Mouse (Mus musculus) forebrain, embryonic 14.5 days (tissue): ENCODE data around the gene Zbtb4. TPM values are rescaled to one million over a fixed set of nuclear protein-coding genes. Genes with fewer than 3 reads are reported as not detected.

Experiments
- ATAC-seq: fragments of 200-750 bp; cut with Nextera tagmentation; 2 replicates; pipeline ENCODE4 v1.8.0; 2017; ENCODE audit warnings: mild to moderate bottlenecking, moderate library complexity
- DNase-seq: peaks from one replicate; pipeline ENCODE4 v3.0.0-alpha.2; 2015; ENCODE audit warnings: low spot score
- H3K27ac ChIP-seq: fragments of 300-500 bp; sonication (generic); 2 replicates; pipeline ENCODE4 v1.5.1; 2014; ENCODE audit warnings: low read depth, mild to moderate bottlenecking, control low read depth, low read length, moderate library complexity
- H3K27me3 ChIP-seq: fragments of 300-500 bp; sonication (generic); replicated peaks from 2 replicates; pipeline ENCODE4 v1.6.1; 2014; ENCODE audit warnings: low read length, control low read depth, mixed read lengths; ENCODE audit not compliant: control insufficient read depth, insufficient read depth
- H3K36me3 ChIP-seq: fragments of 300-500 bp; sonication (generic); 2 replicates; pipeline ENCODE4 v1.6.1; 2014; ENCODE audit warnings: low read length, control low read depth; ENCODE audit not compliant: control insufficient read depth, insufficient read depth
- H3K4me1 ChIP-seq: fragments of 300-500 bp; sonication (generic); 2 replicates; pipeline ENCODE4 v1.6.1; 2014; ENCODE audit warnings: antibody characterized with exemption, low read length, control low read depth; ENCODE audit not compliant: control insufficient read depth, insufficient read depth
- H3K4me2 ChIP-seq: fragments of 300-500 bp; sonication (generic); 2 replicates; pipeline ENCODE4 v1.6.1; 2014; ENCODE audit warnings: mild to moderate bottlenecking, control low read depth, low read length
- H3K4me3 ChIP-seq: fragments of 300-500 bp; sonication (generic); 2 replicates; pipeline ENCODE4 v1.5.1; 2014; ENCODE audit warnings: low read depth, low read length, control low read depth
- H3K9ac ChIP-seq: fragments of 300-500 bp; sonication (generic); 2 replicates; pipeline ENCODE4 v1.6.1; 2014; ENCODE audit warnings: mild to moderate bottlenecking, low read length, control low read depth, moderate library complexity
- H3K9me3 ChIP-seq: fragments of 300-500 bp; sonication (generic); replicated peaks from 2 replicates; pipeline ENCODE4 v1.6.1; 2016; ENCODE audit warnings: low read length, control low read depth, mixed read lengths; ENCODE audit not compliant: control insufficient read depth
- WGBS: fragments of 180-500 bp; shearing (Covaris S2); extraction: QIAGEN DNeasy Blood & Tissue Kit; methylation state at CpG from one replicate; pipeline ENCODE4 v1.1.7; 2014; 5-methylcytosine and 5-hydroxymethylcytosine counted together
- polyA plus RNA-seq: library from polyadenylated mRNA; unstranded; fragments of >200 nt; fragmentation: Nextera tagmentation; extraction: Ambion mirVana; gene quantifications from 2 replicates; pipeline ENCODE4 v1.2.1, GENCODE M21; 2014

Zbtb4 gene
- polyA plus RNA-seq, 1 experiment from 2014 or later = 2.1 TPM

DNA sequence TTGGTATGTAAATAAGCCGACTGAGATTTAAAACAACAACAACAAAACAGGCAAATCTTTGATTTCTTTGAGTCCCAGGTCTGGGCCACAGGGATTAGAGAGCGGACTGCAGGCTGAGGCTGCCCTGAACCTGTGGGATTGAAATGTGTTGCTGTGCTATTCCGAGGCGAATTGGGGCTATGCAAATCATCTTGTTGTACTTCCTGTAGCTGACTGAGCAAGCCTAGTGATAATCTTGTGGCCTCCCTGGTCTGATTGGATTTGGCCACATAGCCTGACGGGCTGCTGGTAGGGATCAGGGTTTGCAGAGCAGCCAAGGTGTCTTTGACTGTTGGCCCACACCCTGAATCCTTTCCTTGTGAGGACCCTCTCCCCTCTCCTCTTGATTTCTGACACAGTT is 9.2 kb downstream of the Zbtb4 start:
- H3K4me3 ChIP-seq = no peak overlapping the region
- H3K36me3 ChIP-seq = 0 out of 2 replicates have a peak, but pooled peaks cover 3% of the 10 kb centered on the region
- no peak overlapping the region for H3K9ac ChIP-seq
- ATAC-seq (no peak), DNase-seq (no peak)
- no peaks in the 10 kb centered on the region for H3K4me1 ChIP-seq
- no peak overlapping the region for H3K27ac ChIP-seq
- no peaks in the 10 kb centered on the region for H3K27me3 ChIP-seq
- 62% methylated on average over 5 of the region's 5 CpGs for WGBS
- no peak overlapping the region for H3K4me2 ChIP-seq
- H3K9me3 ChIP-seq = no peaks in the 10 kb centered on the region

DNA sequence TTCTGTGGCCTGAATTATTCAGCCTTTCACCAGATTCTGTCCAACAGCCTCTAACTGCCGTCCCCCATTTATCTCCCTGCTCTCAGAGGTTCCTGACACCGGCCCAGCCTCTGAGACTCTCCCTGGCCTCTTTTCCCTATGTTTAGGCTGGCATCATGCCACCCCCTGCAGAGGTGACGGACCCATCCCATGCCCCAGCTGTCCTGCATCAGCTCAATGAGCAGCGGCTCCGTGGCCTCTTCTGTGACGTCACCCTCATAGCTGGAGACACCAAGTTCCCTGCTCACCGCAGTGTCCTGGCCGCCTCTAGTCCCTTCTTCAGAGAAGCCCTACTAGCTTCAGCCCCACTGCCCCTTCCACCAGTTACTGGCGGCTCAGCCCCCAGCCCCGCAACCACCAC is 10.0 kb downstream of the Zbtb4 start:
- H3K9me3 ChIP-seq = no peaks in the 10 kb centered on the region
- no peak for DNase-seq
- WGBS = 76% methylated on average over 10 of the region's 10 CpGs
- no peak overlapping the region for H3K4me3 ChIP-seq
- H3K4me2 ChIP-seq = no peak overlapping the region
- H3K27me3 ChIP-seq = no peaks in the 10 kb centered on the region
- no peaks in the 10 kb centered on the region for H3K4me1 ChIP-seq
- H3K27ac ChIP-seq = no peak overlapping the region
- no peak for ATAC-seq
- H3K9ac ChIP-seq = no peak overlapping the region
- H3K36me3 ChIP-seq = 0 out of 2 replicates have a peak, but pooled peaks cover 3% of the 10 kb centered on the region

DNA sequence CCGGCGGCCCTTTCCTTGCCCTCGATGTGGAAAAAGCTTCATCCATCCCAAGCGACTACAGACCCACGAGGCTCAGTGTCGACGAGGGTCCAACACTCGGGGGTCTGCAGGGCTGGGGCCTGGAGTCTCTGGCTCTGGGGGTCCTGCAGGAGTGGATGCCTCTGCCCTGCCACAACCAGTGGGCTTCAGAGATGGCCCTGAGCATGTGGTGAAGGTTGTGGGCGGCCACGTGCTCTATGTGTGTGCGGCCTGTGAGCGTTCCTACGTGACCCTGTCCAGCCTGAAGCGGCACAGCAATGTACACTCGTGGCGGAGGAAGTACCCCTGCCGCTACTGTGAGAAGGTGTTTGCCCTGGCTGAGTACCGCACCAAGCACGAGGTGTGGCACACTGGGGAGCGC is 10.8 kb downstream of the Zbtb4 start:
- H3K36me3 ChIP-seq = 0 out of 2 replicates have a peak, but pooled peaks cover 3% of the 10 kb centered on the region
- ATAC-seq (no peak), DNase-seq (no peak)
- no peaks in the 10 kb centered on the region for H3K27me3 ChIP-seq
- no peak overlapping the region for H3K4me2 ChIP-seq
- H3K9ac ChIP-seq = no peak overlapping the region
- no peak overlapping the region for H3K4me3 ChIP-seq
- no peak overlapping the region for H3K27ac ChIP-seq
- no peaks in the 10 kb centered on the region for H3K4me1 ChIP-seq
- H3K9me3 ChIP-seq = no peaks in the 10 kb centered on the region
- 85% methylated on average over 20 of the region's 20 CpGs for WGBS

DNA sequence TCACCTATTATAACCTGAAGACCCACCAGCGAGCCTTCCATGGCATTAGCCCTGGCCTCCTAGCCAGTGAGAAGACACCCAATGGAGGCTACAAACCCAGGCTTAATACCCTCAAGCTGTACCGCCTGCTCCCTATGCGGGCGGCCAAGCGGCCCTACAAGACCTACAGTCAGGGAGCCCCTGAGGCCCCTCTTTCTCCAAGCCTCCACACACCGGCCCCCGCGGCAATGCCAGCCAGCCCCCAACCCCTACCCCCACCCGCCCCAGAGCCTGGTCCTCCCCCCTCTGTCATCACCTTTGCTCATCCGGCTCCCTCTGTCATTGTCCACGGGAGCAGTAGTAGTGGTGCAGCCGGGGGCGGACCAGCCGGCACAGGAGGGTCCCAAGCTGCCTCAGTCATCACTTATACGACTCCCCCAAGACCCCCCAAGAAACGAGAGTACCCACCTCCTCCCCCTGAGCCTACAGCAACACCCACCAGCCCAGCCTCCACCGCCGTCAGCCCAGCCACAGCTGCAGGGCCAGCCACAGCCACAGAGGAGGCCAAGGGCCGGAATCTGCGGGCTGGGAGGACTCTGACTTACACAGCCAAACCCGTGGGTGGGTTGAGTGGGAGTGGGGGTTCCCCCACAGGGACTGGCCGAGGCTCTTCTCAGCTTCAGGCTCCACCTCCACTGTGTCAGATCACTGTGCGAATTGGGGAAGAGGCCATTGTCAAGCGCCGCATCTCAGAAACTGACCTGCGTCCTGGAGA is 12.0 kb downstream of the Zbtb4 start:
- ATAC-seq (no peak), DNase-seq (no peak)
- H3K4me1 ChIP-seq = no peaks in the 10 kb centered on the region
- H3K4me3 ChIP-seq = no peak overlapping the region
- H3K4me2 ChIP-seq = no peak overlapping the region
- H3K36me3 ChIP-seq = 0 out of 2 replicates have a peak, but pooled peaks cover 3% of the 10 kb centered on the region
- no peaks in the 10 kb centered on the region for H3K27me3 ChIP-seq
- H3K9me3 ChIP-seq = no peaks in the 10 kb centered on the region
- no peak overlapping the region for H3K27ac ChIP-seq
- H3K9ac ChIP-seq = no peak overlapping the region
- WGBS = 71% methylated on average over 26 of the region's 26 CpGs

DNA sequence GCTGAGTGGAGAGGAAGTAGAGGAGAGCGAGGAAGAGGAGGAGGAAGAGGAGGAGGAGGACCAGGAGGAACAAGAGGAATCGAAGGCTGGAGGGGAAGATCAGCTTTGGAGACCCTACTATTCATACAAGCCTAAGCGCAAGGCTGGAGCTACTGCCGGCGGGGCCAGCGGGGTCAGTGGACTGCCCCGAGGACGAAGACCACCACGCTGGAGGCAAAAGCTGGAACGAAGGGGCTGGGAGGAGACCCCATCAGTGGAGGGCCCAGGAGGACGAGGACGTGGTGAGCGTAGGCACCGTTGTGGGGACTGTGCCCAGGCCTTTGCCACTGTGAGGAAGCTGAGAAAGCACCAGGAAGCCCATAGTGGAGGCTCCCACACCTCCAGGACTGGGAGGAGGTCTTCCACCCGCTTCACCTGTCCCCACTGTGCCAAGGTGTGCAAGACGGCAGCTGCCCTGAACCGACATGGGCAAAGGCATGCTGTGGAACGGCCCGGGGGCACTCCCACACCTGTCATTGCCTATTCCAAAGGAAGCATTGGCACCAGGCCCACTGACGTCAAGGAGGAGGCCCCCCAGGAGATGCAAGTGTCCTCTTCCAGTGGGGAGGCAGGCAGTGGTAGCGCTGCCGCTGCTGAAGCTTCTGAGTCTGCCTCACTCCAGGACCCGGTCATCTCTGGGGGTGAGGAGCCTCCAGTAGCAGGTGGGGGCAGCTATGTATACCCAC is 12.7 kb downstream of the Zbtb4 start:
- H3K9me3 ChIP-seq = no peaks in the 10 kb centered on the region
- no peak overlapping the region for H3K4me3 ChIP-seq
- ATAC-seq (no peak), DNase-seq (no peak)
- 0 out of 2 replicates have a peak, but pooled peaks cover 3% of the 10 kb centered on the region for H3K36me3 ChIP-seq
- 62% methylated on average over 23 of the region's 23 CpGs for WGBS
- no peaks in the 10 kb centered on the region for H3K27me3 ChIP-seq
- H3K4me1 ChIP-seq = no peaks in the 10 kb centered on the region
- H3K27ac ChIP-seq = no peak overlapping the region
- H3K4me2 ChIP-seq = no peak overlapping the region
- no peak overlapping the region for H3K9ac ChIP-seq

DNA sequence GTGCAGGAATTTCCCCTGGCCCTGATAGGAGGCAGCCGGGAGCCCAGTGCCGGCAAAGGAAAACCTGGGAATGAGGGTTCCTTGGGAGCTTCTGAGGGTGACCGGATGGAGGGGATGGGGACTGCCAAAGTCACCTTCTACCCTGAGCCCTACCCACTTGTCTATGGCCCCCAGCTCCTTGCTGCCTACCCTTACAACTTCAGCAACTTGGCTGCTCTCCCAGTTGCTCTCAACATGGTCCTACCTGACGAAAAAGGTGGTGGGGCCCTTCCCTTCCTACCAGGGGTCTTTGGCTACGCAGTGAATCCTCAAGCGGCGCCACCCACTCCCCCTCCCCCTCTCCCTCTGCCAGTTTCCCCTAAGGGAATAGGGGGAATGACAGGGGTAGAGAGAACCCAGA is 13.3 kb downstream of the Zbtb4 start:
- Histone ChIP-seq H3K4me2 (no peak overlapping the region), H3K36me3 (0 out of 2 replicates have a peak, but pooled peaks cover 3% of the 10 kb centered on the region), H3K4me1 (no peaks in the 10 kb centered on the region), H3K9me3 (no peaks in the 10 kb centered on the region), H3K9ac (no peak overlapping the region), H3K27ac (no peak overlapping the region), H3K4me3 (no peak overlapping the region), H3K27me3 (no peaks in the 10 kb centered on the region)
- ATAC-seq (no peak), DNase-seq (no peak)
- WGBS = 54% methylated on average over 7 of the region's 7 CpGs

DNA sequence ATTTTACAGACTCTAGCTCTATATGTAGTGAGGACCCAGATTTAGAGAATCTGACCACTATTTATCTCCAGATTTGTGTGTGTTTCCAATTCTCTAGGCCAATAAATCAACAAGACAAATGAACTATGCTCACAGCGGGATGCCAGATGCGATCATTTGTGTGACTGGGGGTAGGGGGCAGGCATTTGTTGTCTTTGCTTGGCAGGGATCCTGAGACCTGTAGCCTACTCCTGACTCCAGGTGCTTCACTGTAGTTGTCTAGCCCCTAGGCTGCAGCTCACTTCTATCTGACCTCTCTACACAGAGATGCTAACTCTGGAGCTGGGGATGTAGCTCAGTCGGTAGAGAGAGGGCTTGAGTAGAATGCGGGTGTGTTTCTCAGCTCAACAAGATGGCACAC is 16.1 kb downstream of the Zbtb4 start:
- ATAC-seq = no peak
- DNase-seq = no peak
- Histone ChIP-seq H3K36me3 (no peaks in the 10 kb centered on the region), H3K27ac (no peak overlapping the region), H3K27me3 (no peaks in the 10 kb centered on the region), H3K9me3 (no peaks in the 10 kb centered on the region), H3K4me1 (no peaks in the 10 kb centered on the region), H3K4me3 (no peak overlapping the region), H3K4me2 (no peak overlapping the region), H3K9ac (no peak overlapping the region)
- 38% methylated on average over 4 of the region's 4 CpGs for WGBS

DNA sequence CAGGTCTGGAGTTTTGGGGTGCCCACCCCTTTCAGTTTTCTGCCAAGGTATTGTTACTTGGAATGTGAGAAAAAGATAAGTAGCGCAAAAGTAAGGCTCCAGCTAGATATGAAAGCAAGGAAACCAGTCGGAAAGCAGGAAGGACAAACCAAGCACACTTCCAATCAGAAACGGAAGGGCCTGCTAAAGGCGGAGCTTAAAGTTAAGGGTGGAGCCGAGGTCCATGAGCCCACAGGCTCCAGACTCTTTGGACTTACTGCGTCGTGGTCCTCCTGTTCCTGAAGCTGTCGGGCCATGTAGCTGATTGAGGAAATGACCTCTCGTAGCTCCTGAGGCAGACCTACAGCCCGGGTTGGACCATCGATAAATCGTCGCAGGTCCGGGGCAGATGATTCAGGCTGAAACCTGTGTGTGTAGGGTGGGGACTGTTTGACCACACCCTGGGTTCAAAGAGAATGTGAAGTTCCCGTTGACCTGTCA is 19.1 kb downstream of the Zbtb4 start:
- 54% methylated on average over 15 of the region's 15 CpGs for WGBS
- Histone ChIP-seq H3K36me3 (no peaks in the 10 kb centered on the region), H3K4me3 (no peak overlapping the region), H3K4me1 (no peaks in the 10 kb centered on the region), H3K9ac (no peak overlapping the region), H3K27ac (no peak overlapping the region), H3K4me2 (no peak overlapping the region), H3K27me3 (no peaks in the 10 kb centered on the region), H3K9me3 (no peaks in the 10 kb centered on the region)
- no peak for ATAC-seq
- no peak for DNase-seq

DNA sequence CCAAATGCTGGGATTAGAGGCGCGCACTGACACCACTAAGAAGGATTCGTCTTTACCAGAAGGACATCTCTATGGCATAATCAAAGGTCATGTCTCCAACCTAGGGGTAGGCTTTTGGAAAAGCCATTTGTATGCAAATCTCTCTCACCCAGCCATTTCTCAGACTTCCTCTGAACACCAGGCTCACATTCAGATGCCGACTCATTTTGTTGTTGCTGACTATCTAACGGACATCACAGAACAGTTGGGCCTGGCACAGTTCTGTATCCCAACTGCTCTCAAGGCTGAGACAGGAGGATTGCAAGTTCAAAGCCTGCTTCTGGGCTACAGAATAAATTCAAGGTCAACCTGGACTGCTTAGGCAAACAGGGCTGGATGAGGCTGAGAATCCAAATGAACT is 21.6 kb downstream of the Zbtb4 start:
- Histone ChIP-seq H3K9ac (no peak overlapping the region), H3K4me1 (no peaks in the 10 kb centered on the region), H3K4me3 (no peak overlapping the region), H3K27ac (no peak overlapping the region), H3K36me3 (no peaks in the 10 kb centered on the region), H3K4me2 (no peak overlapping the region), H3K27me3 (no peaks in the 10 kb centered on the region), H3K9me3 (no peaks in the 10 kb centered on the region)
- 88% methylated on average over 5 of the region's 5 CpGs for WGBS
- DNase-seq (no peak), ATAC-seq (no peak)
